Mouse (Mus musculus): ENCODE measurements around the gene Plcd1. TPM values are rescaled to one million over a fixed set of nuclear protein-coding genes. Genes with fewer than 3 reads are reported as not detected.
A peak's percentile ranks its signal among the peaks of the same experiment; 100 is the strongest.

Gene Plcd1
- polyA plus RNA-seq, 1 experiment from 2014 or later, result 14.9 TPM

DNA sequence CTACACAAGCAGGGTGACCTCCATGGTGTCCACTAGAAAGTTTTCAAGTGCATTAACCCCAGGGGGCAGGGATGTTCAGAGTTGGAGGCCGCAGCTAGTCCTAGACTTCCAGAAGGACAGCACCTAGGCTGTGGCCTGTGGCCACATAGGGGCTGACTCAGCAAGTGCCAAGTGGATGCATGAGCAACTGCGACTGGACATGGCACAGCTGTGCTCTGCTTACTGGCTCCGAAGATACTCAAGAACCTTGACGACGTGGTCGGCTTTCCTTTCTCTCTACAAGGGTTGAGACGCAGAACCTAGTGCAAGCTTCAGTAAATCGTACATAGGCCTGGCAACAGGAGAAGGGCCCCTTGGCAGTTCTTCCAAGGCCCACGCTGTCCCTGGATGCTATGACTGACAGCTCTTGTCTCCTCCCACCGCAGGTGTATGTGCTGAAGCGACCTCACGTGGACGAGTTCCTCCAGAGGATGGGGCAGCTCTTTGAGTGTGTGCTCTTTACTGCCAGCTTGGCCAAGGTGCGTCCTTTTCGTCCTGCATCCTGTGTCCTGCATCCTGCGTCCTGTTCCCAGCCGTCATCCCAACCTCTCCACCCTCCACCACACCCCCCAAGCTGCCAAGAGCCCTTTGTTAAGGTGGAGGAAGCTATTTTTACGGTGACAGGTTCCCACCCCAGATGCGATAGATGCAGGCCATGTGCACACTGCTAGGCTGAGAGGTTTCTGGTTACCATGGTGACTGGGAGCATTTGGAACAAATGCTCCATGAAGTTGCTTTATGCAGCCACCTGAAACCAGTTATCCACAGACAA is 60.0 kb downstream of the Plcd1 start:
- Histone ChIP-seq H3K4me3 (ENCODE audit: low read depth, low read length) (no peak overlapping the region), H3K27ac (ENCODE audit: low read depth, low read length) (no peak overlapping the region), H3K27me3 (ENCODE audit: control insufficient read depth, insufficient read depth, low read length) (no peaks in the 10 kb centered on the region), H3K9me3 (ENCODE audit: control insufficient read depth, low read length) (no peaks in the 10 kb centered on the region), H3K36me3 (ENCODE audit: control insufficient read depth, insufficient read depth, low read length) (no peaks in the 10 kb centered on the region), H3K9ac (ENCODE audit: low read length) (peak overlapping the region; percentile 27), H3K4me1 (replicated peaks; ENCODE audit: control insufficient read depth, insufficient read depth, low read length) (peaks cover 20% of the 10 kb centered on the region), H3K4me2 (ENCODE audit: low read depth, low read length, severe bottlenecking) (no peak overlapping the region)
- WGBS, result 74% methylated on average over 19 of the region's 19 CpGs
- ATAC-seq (replicated peaks; ENCODE audit: low FRiP score), result peak; percentile 47
- no peak for DNase-seq (ENCODE audit: low spot score)

DNA sequence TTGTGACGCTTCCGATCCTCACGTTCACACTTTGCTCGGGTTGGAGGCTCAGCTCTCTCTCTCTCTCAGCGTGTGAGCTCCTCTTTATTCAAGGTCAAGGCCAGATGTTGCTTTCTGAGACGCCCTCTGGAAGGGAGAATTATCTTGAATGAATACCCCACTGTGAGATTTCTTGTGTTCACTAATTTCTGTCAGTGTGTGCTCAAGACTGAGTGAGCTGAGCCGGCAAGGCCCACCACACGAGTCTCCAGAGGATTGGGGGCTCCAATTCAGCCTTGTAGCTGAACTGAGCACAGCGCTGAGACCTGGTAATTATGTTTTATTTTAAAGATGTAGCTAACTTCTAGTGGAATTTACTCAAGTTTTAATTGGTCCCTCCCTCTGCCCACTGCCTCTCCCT is 60.8 kb downstream of the Plcd1 start:
- Histone ChIP-seq H3K4me1 (replicated peaks; ENCODE audit: control insufficient read depth, insufficient read depth, low read length) (peaks cover 20% of the 10 kb centered on the region), H3K9me3 (ENCODE audit: control insufficient read depth, low read length) (no peaks in the 10 kb centered on the region), H3K4me2 (ENCODE audit: low read depth, low read length, severe bottlenecking) (no peak overlapping the region), H3K27me3 (ENCODE audit: control insufficient read depth, insufficient read depth, low read length) (no peaks in the 10 kb centered on the region), H3K9ac (ENCODE audit: low read length) (no peak overlapping the region; the same call in 1 of the 2 replicates), H3K4me3 (ENCODE audit: low read depth, low read length) (no peak overlapping the region), H3K36me3 (ENCODE audit: control insufficient read depth, insufficient read depth, low read length) (no peaks in the 10 kb centered on the region), H3K27ac (ENCODE audit: low read depth, low read length) (peak overlapping the region; percentile 50; the same call in 1 of the 2 replicates)
- ATAC-seq (replicated peaks; ENCODE audit: low FRiP score) (no peak), DNase-seq (ENCODE audit: low spot score) (no peak)
- 34% methylated on average over 9 of the region's 9 CpGs for WGBS

DNA sequence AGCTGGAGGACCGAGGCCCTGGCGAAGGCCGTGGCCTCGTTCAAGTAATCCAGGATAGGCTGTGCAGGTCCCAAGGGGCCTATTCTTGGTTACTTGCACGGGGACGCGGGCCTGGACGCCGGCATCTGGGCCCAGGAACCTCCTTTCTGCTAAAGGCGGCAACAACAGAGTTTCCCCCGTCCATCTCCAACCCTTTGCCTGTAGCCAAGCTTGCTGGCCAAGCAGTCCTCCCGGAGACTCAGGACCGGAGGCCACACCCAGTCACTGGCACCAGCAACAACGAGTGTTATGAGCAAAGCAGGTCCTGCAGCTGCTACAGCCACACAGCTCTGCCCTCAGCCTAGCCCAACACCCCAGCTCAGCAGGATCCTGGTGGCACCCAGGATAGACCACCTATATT is 61.5 kb downstream of the Plcd1 start:
- H3K27me3 ChIP-seq (ENCODE audit: control insufficient read depth, insufficient read depth, low read length), result no peaks in the 10 kb centered on the region
- H3K9me3 ChIP-seq (ENCODE audit: control insufficient read depth, low read length), result no peaks in the 10 kb centered on the region
- no peak overlapping the region for H3K4me3 ChIP-seq (ENCODE audit: low read depth, low read length)
- H3K4me2 ChIP-seq (ENCODE audit: low read depth, low read length, severe bottlenecking), result no peak overlapping the region
- WGBS, result 88% methylated on average over 14 of the region's 14 CpGs
- no peak overlapping the region for H3K27ac ChIP-seq (ENCODE audit: low read depth, low read length)
- H3K9ac ChIP-seq (ENCODE audit: low read length), result no peak overlapping the region
- no peak for DNase-seq (ENCODE audit: low spot score)
- ATAC-seq (replicated peaks; ENCODE audit: low FRiP score), result no peak
- no peaks in the 10 kb centered on the region for H3K36me3 ChIP-seq (ENCODE audit: control insufficient read depth, insufficient read depth, low read length)
- H3K4me1 ChIP-seq (replicated peaks; ENCODE audit: control insufficient read depth, insufficient read depth, low read length), result peaks cover 20% of the 10 kb centered on the region

DNA sequence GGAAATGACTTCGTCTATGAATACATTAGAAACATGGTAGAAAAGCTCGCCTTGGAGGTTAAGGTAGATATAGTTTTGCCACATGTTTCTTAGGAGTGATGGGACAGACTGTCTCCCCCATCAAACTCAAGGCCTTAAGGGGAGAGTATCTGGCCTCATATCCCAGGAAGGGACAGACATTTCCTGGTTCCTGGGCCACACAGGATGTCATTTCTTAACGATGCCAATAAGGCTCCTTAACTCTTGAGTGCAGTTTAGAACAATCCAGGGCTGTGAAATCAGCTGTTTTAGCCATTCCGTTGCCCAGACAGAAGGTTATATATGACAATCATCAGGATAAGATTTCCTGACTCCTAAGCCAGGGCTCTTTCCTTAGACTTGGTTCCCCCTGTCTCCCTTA is 62.3 kb downstream of the Plcd1 start:
- H3K36me3 ChIP-seq (ENCODE audit: control insufficient read depth, insufficient read depth, low read length), result no peaks in the 10 kb centered on the region
- no peak for ATAC-seq (replicated peaks; ENCODE audit: low FRiP score)
- WGBS, result 90% methylated on average over 4 of the region's 4 CpGs
- no peak for DNase-seq (ENCODE audit: low spot score)
- no peak overlapping the region for H3K9ac ChIP-seq (ENCODE audit: low read length)
- H3K9me3 ChIP-seq (ENCODE audit: control insufficient read depth, low read length), result no peaks in the 10 kb centered on the region
- H3K4me1 ChIP-seq (replicated peaks; ENCODE audit: control insufficient read depth, insufficient read depth, low read length), result peaks cover 20% of the 10 kb centered on the region
- H3K4me3 ChIP-seq (ENCODE audit: low read depth, low read length), result no peak overlapping the region
- no peak overlapping the region for H3K27ac ChIP-seq (ENCODE audit: low read depth, low read length)
- H3K4me2 ChIP-seq (ENCODE audit: low read depth, low read length, severe bottlenecking), result no peak overlapping the region
- H3K27me3 ChIP-seq (ENCODE audit: control insufficient read depth, insufficient read depth, low read length), result no peaks in the 10 kb centered on the region

DNA sequence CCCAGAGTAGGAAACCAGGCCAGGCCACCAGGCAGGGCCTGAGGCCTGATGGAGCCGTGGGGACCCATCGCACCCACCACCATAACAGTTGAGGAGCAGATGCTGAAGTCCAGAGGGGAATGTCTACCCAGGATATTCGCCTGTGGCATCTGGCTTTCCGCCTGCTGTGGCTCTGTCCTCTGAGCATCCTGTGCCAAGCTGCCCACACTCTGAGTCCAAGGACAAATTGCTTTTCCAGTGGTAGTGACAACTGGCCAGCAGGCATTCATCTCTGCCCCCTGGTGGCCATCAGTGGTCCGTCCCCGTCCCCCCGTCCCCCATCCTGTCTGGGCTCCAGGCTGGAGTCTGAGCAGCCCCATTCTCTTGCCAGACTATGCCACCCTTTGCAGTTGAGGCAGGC is 63.7 kb downstream of the Plcd1 start:
- Histone ChIP-seq H3K4me2 (ENCODE audit: low read depth, low read length, severe bottlenecking) (no peak overlapping the region), H3K9ac (ENCODE audit: low read length) (no peak overlapping the region), H3K27me3 (ENCODE audit: control insufficient read depth, insufficient read depth, low read length) (no peaks in the 10 kb centered on the region), H3K9me3 (ENCODE audit: control insufficient read depth, low read length) (no peaks in the 10 kb centered on the region), H3K4me3 (ENCODE audit: low read depth, low read length) (no peak overlapping the region), H3K27ac (ENCODE audit: low read depth, low read length) (no peak overlapping the region), H3K36me3 (ENCODE audit: control insufficient read depth, insufficient read depth, low read length) (no peaks in the 10 kb centered on the region), H3K4me1 (replicated peaks; ENCODE audit: control insufficient read depth, insufficient read depth, low read length) (peaks cover 20% of the 10 kb centered on the region)
- 55% methylated on average over 7 of the region's 7 CpGs for WGBS
- peak; percentile 79 for DNase-seq (ENCODE audit: low spot score)
- no peak for ATAC-seq (replicated peaks; ENCODE audit: low FRiP score)

DNA sequence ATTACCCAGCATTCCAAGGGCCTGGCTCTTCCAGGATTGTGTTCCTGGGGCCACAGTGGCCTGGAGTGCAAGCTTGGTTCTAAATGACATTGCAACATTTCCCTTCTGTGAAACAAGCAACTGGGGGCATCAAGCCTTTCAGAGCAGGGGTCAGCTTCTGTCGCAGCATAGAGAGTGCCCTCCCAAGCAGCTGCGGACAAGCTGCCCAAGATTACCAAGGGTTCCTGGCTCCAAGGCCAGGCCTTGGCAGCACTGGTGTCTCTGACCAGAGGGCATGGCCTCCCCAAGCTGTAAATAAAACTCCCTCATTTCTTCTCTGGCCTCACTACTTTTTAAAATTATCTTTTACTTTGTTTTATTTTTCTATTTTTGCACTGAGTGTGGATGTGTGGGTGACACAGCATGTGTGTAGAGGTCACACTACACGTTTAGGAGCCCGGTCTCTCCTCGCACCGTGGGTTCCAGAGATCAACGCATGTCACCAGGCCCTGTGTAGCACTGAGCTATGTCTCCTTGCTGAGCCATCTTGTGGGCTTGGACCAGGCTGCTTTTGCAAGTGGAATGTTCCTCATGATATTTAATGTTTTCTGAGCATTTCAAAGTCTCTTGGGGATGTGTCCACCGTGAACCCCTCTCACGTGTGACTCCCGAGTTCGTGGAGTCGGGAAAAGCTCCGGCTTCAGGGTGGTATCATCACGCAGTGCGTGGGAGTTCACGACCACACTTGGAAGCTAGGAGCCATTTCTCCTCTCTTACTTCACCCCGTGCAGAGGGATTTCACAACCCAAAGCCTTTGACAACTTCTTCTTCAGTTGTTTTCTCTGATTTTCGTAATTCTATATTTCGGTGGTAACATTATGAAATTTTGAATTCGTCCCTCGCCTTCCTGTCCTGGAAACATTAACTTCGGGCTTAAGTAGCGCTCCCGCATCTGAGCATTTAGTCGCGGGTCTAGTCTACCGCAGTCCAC is 64.8 kb downstream of the Plcd1 start:
- no peak for ATAC-seq (replicated peaks; ENCODE audit: low FRiP score)
- WGBS, result 93% methylated on average over 27 of the region's 27 CpGs
- Histone ChIP-seq H3K9ac (ENCODE audit: low read length) (no peak overlapping the region), H3K4me1 (replicated peaks; ENCODE audit: control insufficient read depth, insufficient read depth, low read length) (peaks cover 16% of the 10 kb centered on the region), H3K27ac (ENCODE audit: low read depth, low read length) (no peak overlapping the region), H3K27me3 (ENCODE audit: control insufficient read depth, insufficient read depth, low read length) (no peaks in the 10 kb centered on the region), H3K36me3 (ENCODE audit: control insufficient read depth, insufficient read depth, low read length) (no peaks in the 10 kb centered on the region), H3K4me2 (ENCODE audit: low read depth, low read length, severe bottlenecking) (no peak overlapping the region), H3K4me3 (ENCODE audit: low read depth, low read length) (no peak overlapping the region), H3K9me3 (ENCODE audit: control insufficient read depth, low read length) (no peaks in the 10 kb centered on the region)
- DNase-seq (ENCODE audit: low spot score), result no peak

DNA sequence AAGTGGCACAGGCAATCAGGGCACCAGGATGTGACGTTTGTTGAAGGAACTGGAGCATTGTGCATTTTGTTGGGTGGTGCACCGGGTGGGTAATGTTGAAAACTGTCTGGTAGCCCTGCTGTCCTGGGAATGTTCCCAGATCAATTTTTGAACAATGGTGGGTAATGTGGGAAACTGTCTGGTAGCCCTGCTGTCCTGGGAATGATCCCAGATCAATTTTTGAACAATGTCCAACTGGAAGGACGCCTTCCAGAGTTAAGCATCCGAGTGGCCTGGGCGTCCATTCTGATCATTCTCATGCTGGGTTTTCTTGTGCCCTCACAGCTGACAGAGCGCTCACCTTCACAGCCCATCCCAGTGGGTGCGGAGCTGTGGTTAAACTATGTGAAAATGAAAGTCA is 66.0 kb downstream of the Plcd1 start:
- ATAC-seq (replicated peaks; ENCODE audit: low FRiP score), result no peak
- no peak overlapping the region for H3K27ac ChIP-seq (ENCODE audit: low read depth, low read length)
- 92% methylated on average over 7 of the region's 7 CpGs for WGBS
- no peak overlapping the region for H3K4me2 ChIP-seq (ENCODE audit: low read depth, low read length, severe bottlenecking)
- no peak for DNase-seq (ENCODE audit: low spot score)
- no peaks in the 10 kb centered on the region for H3K27me3 ChIP-seq (ENCODE audit: control insufficient read depth, insufficient read depth, low read length)
- no peaks in the 10 kb centered on the region for H3K9me3 ChIP-seq (ENCODE audit: control insufficient read depth, low read length)
- H3K9ac ChIP-seq (ENCODE audit: low read length), result no peak overlapping the region
- H3K36me3 ChIP-seq (ENCODE audit: control insufficient read depth, insufficient read depth, low read length), result no peaks in the 10 kb centered on the region
- H3K4me1 ChIP-seq (replicated peaks; ENCODE audit: control insufficient read depth, insufficient read depth, low read length), result peaks cover 5% of the 10 kb centered on the region; the same call in 1 of the 2 replicates
- no peak overlapping the region for H3K4me3 ChIP-seq (ENCODE audit: low read depth, low read length)

DNA sequence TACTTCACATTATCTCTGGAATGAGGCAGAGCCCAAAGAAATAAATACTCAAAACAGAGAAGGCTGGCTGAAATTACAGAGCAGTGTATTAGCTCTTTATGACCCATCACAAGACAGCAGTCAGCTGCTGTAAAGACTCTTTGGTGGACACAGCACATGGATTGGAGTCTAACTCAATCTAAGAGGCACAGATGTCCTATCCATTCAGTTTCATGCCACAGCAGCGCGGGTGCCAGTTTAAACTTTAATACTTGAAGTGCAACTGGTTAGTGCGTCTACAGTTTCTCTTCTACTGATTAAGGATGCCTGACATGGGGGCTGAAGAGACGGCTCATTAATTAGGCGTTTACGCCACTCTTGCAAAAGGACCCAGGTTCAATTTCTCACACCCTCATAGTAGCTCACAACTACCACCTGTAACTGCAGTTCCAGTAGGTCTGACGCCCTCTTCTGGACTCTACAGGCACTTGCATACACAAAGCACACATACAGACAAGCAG is 67.4 kb downstream of the Plcd1 start:
- Histone ChIP-seq H3K4me1 (replicated peaks; ENCODE audit: control insufficient read depth, insufficient read depth, low read length) (no peaks in the 10 kb centered on the region), H3K36me3 (ENCODE audit: control insufficient read depth, insufficient read depth, low read length) (no peaks in the 10 kb centered on the region), H3K9ac (ENCODE audit: low read length) (no peak overlapping the region), H3K27ac (ENCODE audit: low read depth, low read length) (no peak overlapping the region), H3K4me3 (ENCODE audit: low read depth, low read length) (no peak overlapping the region), H3K4me2 (ENCODE audit: low read depth, low read length, severe bottlenecking) (no peak overlapping the region), H3K9me3 (ENCODE audit: control insufficient read depth, low read length) (no peaks in the 10 kb centered on the region), H3K27me3 (ENCODE audit: control insufficient read depth, insufficient read depth, low read length) (no peaks in the 10 kb centered on the region)
- no peak for ATAC-seq (replicated peaks; ENCODE audit: low FRiP score)
- DNase-seq (ENCODE audit: low spot score), result no peak
- WGBS, result 88% methylated on average over 7 of the region's 7 CpGs

Data from forebrain, embryonic 11.5 days (tissue).